Mouse (Mus musculus): ENCODE measurements around the gene Ccer2.

Gene Ccer2

GRCm38 (mm10) chr7:28756079-28756478 is at the start of gene Ccer2:
Gene Ccer2 (plus strand): TSS chr7:28756174.
- no peak for DNase-seq (ENCODE audit: low spot score)

GRCm38 (mm10) chr7:28709454-28709853 is 46.5 kb upstream of the Ccer2 start:
- DNase-seq (ENCODE audit: low spot score), result no peak

- peak; percentile 66 for DNase-seq (ENCODE audit: low spot score)
These were observed 45.0 kb upstream of the Ccer2 start for GRCm38 (mm10) chr7:28710962-28711361.

- no peak for DNase-seq (ENCODE audit: low spot score)
These were observed 41.3 kb upstream of the Ccer2 start for GRCm38 (mm10) chr7:28714667-28715066.

GRCm38 (mm10) chr7:28715598-28715997 is 40.4 kb upstream of the Ccer2 start:
- DNase-seq (ENCODE audit: low spot score), result no peak

- peak; percentile 44 for DNase-seq (ENCODE audit: low spot score)
These were observed 39.2 kb upstream of the Ccer2 start, which contains the start of gene Fbxo17 for GRCm38 (mm10) chr7:28716590-28717281. Gene Fbxo17 (plus strand): TSS chr7:28716804.

- DNase-seq (ENCODE audit: low spot score), result no peak
These were observed 38.2 kb upstream of the Ccer2 start for GRCm38 (mm10) chr7:28717726-28718125.

- DNase-seq (ENCODE audit: low spot score), result no peak
These were observed 36.8 kb upstream of the Ccer2 start for GRCm38 (mm10) chr7:28719159-28719558.

- DNase-seq (ENCODE audit: low spot score), result no peak
These were observed 36.3 kb upstream of the Ccer2 start for GRCm38 (mm10) chr7:28719650-28720049.

GRCm38 (mm10) chr7:28720753-28721537 is 35.0 kb upstream of the Ccer2 start:
- DNase-seq (ENCODE audit: low spot score), result no peak

- DNase-seq (ENCODE audit: low spot score), result no peak
These were observed 33.9 kb upstream of the Ccer2 start for GRCm38 (mm10) chr7:28722079-28722478.

GRCm38 (mm10) chr7:28724613-28725012 is 31.4 kb upstream of the Ccer2 start:
- DNase-seq (ENCODE audit: low spot score), result no peak

- peak; percentile 76 for DNase-seq (ENCODE audit: low spot score)
These were observed 29.4 kb upstream of the Ccer2 start for GRCm38 (mm10) chr7:28726600-28726999.

- DNase-seq (ENCODE audit: low spot score), result no peak
These were observed 28.2 kb upstream of the Ccer2 start for GRCm38 (mm10) chr7:28727649-28728340.

GRCm38 (mm10) chr7:28732341-28733142 is 23.4 kb upstream of the Ccer2 start:
- peak; percentile 78 for DNase-seq (ENCODE audit: low spot score)

GRCm38 (mm10) chr7:28733211-28733610 is 22.8 kb upstream of the Ccer2 start:
- DNase-seq (ENCODE audit: low spot score), result no peak

- DNase-seq (ENCODE audit: low spot score), result no peak
These were observed 20.3 kb upstream of the Ccer2 start for GRCm38 (mm10) chr7:28735701-28736100.

- no peak for DNase-seq (ENCODE audit: low spot score)
These were observed 16.1 kb upstream of the Ccer2 start for GRCm38 (mm10) chr7:28739829-28740228.

- no peak for DNase-seq (ENCODE audit: low spot score)
These were observed 15.0 kb upstream of the Ccer2 start for GRCm38 (mm10) chr7:28740949-28741348.

- DNase-seq (ENCODE audit: low spot score), result no peak
These were observed 14.6 kb upstream of the Ccer2 start for GRCm38 (mm10) chr7:28741368-28741708.

- peak; percentile 96 for DNase-seq (ENCODE audit: low spot score)
These were observed 14.1 kb upstream of the Ccer2 start, which contains the start of the genes Mrps12 and Sars2 for GRCm38 (mm10) chr7:28741709-28742438. Gene Mrps12 (minus strand): TSS chr7:28741820. Gene Sars2 (plus strand): TSS chr7:28741992.

All from testis, postnatal 14 days (tissue).